Mouse (Mus musculus): ENCODE results near the gene Klra2. TPM values are rescaled to one million over a fixed set of nuclear protein-coding genes. Genes with fewer than 3 reads are reported as not detected.

The Klra2 gene
- polyA plus RNA-seq, 1 experiment: 0.13 TPM

DNA sequence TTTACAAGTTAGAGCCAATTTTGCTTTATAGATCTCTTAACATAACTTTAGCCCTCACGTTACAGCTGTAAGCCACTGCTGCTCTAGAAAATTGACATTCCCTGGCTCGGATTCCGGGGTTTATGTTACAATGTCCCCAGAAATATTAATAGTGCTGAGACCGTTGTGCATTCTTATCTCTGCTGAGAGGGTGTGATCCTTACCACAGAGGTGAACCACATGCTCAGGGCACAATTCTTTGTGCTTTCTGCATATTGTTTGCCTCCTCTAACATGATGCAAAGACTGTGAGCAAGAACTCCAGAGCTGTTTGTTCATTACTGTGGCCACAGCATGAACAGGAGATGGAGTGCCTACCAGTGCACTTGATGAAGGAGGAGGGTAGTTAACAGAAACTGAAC is 29.5 kb upstream of the Klra2 start:
- DNase-seq: no peak
- H3K27me3 ChIP-seq (ENCODE audit: control insufficient read depth, insufficient read depth, low read length): no peaks in the 10 kb centered on the region
- no peaks in the 10 kb centered on the region for H3K4me1 ChIP-seq (replicated peaks; ENCODE audit: control insufficient read depth, insufficient read depth, low read length)
- WGBS: 76% methylated on average over 4 of the region's 4 CpGs
- no peak overlapping the region for H3K4me3 ChIP-seq (ENCODE audit: control insufficient read depth, insufficient read depth, low read length)
- no peak for TF ChIP-seq CTCF (IDR thresholded peaks at IDR 0.05; ENCODE audit: borderline replicate concordance, control insufficient read depth, extremely low read depth, insufficient read depth, low read length, poor library complexity)
- no peak for TF ChIP-seq POLR2A (IDR thresholded peaks at IDR 0.05; ENCODE audit: control insufficient read depth, extremely low read depth, insufficient read depth, low read length, poor library complexity)
- H3K27ac ChIP-seq (ENCODE audit: control insufficient read depth, insufficient read depth, low read length): no peak overlapping the region
- H3K36me3 ChIP-seq (ENCODE audit: control insufficient read depth, insufficient read depth, low read length): no peaks in the 10 kb centered on the region

DNA sequence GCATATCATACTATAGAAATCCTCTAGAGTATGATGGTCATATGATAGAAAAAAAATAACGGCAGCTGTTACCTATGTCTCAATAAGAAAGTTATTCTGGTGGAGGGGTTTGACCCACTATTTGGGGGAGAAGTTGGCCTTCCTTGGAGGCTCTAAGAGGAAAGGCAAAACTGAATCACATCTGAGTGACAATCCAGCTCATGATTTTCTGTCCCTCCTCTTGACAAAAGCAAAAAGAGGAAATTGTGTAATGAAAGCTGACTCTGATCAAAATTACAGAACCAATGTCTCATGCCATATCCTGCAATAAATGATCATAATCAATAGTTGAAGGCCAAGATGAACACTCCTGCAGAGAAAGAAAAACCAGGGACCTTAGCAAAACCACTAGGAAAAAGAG is 25.1 kb upstream of the Klra2 start:
- WGBS: 91% methylated on average over 1 of the region's 1 CpGs
- Histone ChIP-seq H3K27ac (ENCODE audit: control insufficient read depth, insufficient read depth, low read length) (no peak overlapping the region), H3K4me3 (ENCODE audit: control insufficient read depth, insufficient read depth, low read length) (no peak overlapping the region), H3K4me1 (replicated peaks; ENCODE audit: control insufficient read depth, insufficient read depth, low read length) (no peaks in the 10 kb centered on the region), H3K36me3 (ENCODE audit: control insufficient read depth, insufficient read depth, low read length) (no peaks in the 10 kb centered on the region), H3K27me3 (ENCODE audit: control insufficient read depth, insufficient read depth, low read length) (no peaks in the 10 kb centered on the region)
- DNase-seq: no peak
- TF ChIP-seq CTCF (IDR thresholded peaks at IDR 0.05; ENCODE audit: borderline replicate concordance, control insufficient read depth, extremely low read depth, insufficient read depth, low read length, poor library complexity) (no peak), POLR2A (IDR thresholded peaks at IDR 0.05; ENCODE audit: control insufficient read depth, extremely low read depth, insufficient read depth, low read length, poor library complexity) (no peak)

- no peaks in the 10 kb centered on the region for H3K4me1 ChIP-seq (replicated peaks; ENCODE audit: control insufficient read depth, insufficient read depth, low read length)
- no peaks in the 10 kb centered on the region for H3K36me3 ChIP-seq (ENCODE audit: control insufficient read depth, insufficient read depth, low read length)
- no peak for DNase-seq
- H3K4me3 ChIP-seq (ENCODE audit: control insufficient read depth, insufficient read depth, low read length): no peak overlapping the region
- TF ChIP-seq POLR2A (IDR thresholded peaks at IDR 0.05; ENCODE audit: control insufficient read depth, extremely low read depth, insufficient read depth, low read length, poor library complexity): no peak
- TF ChIP-seq CTCF (IDR thresholded peaks at IDR 0.05; ENCODE audit: borderline replicate concordance, control insufficient read depth, extremely low read depth, insufficient read depth, low read length, poor library complexity): no peak
- H3K27ac ChIP-seq (ENCODE audit: control insufficient read depth, insufficient read depth, low read length): no peak overlapping the region
- no peaks in the 10 kb centered on the region for H3K27me3 ChIP-seq (ENCODE audit: control insufficient read depth, insufficient read depth, low read length)
- 64% methylated on average over 1 of the region's 1 CpGs for WGBS
These were observed 23.1 kb upstream of the Klra2 start for GRCm38 (mm10) chr6:131270312-131270711.

DNA sequence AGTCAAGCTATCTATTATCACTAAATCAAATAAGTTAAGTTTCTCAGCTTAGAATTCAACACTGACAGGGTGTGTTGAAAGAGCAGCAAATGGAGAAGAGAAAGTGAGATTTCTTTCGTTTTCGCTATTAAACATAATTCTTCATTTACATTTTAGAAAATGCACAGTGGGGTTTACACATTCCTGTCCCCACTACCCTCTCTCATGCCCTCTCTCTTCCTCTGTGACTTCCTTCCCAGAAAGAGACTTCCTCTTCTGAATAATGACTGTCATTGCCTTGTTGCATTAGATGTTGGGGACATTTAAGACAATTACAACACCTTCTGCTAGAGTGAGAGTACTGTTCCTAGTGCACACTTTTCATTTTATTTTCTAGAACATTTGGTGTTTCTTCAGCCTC is 22.4 kb upstream of the Klra2 start:
- no peak for DNase-seq
- WGBS: 80% methylated on average over 2 of the region's 2 CpGs
- no peak overlapping the region for H3K27ac ChIP-seq (ENCODE audit: control insufficient read depth, insufficient read depth, low read length)
- no peaks in the 10 kb centered on the region for H3K36me3 ChIP-seq (ENCODE audit: control insufficient read depth, insufficient read depth, low read length)
- no peaks in the 10 kb centered on the region for H3K4me1 ChIP-seq (replicated peaks; ENCODE audit: control insufficient read depth, insufficient read depth, low read length)
- no peaks in the 10 kb centered on the region for H3K27me3 ChIP-seq (ENCODE audit: control insufficient read depth, insufficient read depth, low read length)
- no peak overlapping the region for H3K4me3 ChIP-seq (ENCODE audit: control insufficient read depth, insufficient read depth, low read length)
- TF ChIP-seq POLR2A (IDR thresholded peaks at IDR 0.05; ENCODE audit: control insufficient read depth, extremely low read depth, insufficient read depth, low read length, poor library complexity) (no peak), CTCF (IDR thresholded peaks at IDR 0.05; ENCODE audit: borderline replicate concordance, control insufficient read depth, extremely low read depth, insufficient read depth, low read length, poor library complexity) (no peak)

- WGBS: 88% methylated on average over 5 of the region's 5 CpGs
- Histone ChIP-seq H3K4me1 (replicated peaks; ENCODE audit: control insufficient read depth, insufficient read depth, low read length) (no peaks in the 10 kb centered on the region), H3K4me3 (ENCODE audit: control insufficient read depth, insufficient read depth, low read length) (no peak overlapping the region), H3K27me3 (ENCODE audit: control insufficient read depth, insufficient read depth, low read length) (no peaks in the 10 kb centered on the region), H3K27ac (ENCODE audit: control insufficient read depth, insufficient read depth, low read length) (no peak overlapping the region), H3K36me3 (ENCODE audit: control insufficient read depth, insufficient read depth, low read length) (no peaks in the 10 kb centered on the region)
- TF ChIP-seq POLR2A (IDR thresholded peaks at IDR 0.05; ENCODE audit: control insufficient read depth, extremely low read depth, insufficient read depth, low read length, poor library complexity): no peak
- no peak for TF ChIP-seq CTCF (IDR thresholded peaks at IDR 0.05; ENCODE audit: borderline replicate concordance, control insufficient read depth, extremely low read depth, insufficient read depth, low read length, poor library complexity)
- no peak for DNase-seq
These were observed 17.0 kb upstream of the Klra2 start for GRCm38 (mm10) chr6:131264175-131264574.

GRCm38 (mm10) chr6:131262778-131263177 is 15.6 kb upstream of the Klra2 start:
- TF ChIP-seq POLR2A (IDR thresholded peaks at IDR 0.05; ENCODE audit: control insufficient read depth, extremely low read depth, insufficient read depth, low read length, poor library complexity): no peak
- no peak for TF ChIP-seq CTCF (IDR thresholded peaks at IDR 0.05; ENCODE audit: borderline replicate concordance, control insufficient read depth, extremely low read depth, insufficient read depth, low read length, poor library complexity)
- WGBS: 72% methylated on average over 3 of the region's 3 CpGs
- Histone ChIP-seq H3K4me1 (replicated peaks; ENCODE audit: control insufficient read depth, insufficient read depth, low read length) (no peaks in the 10 kb centered on the region), H3K36me3 (ENCODE audit: control insufficient read depth, insufficient read depth, low read length) (no peaks in the 10 kb centered on the region), H3K27ac (ENCODE audit: control insufficient read depth, insufficient read depth, low read length) (no peak overlapping the region), H3K27me3 (ENCODE audit: control insufficient read depth, insufficient read depth, low read length) (no peaks in the 10 kb centered on the region), H3K4me3 (ENCODE audit: control insufficient read depth, insufficient read depth, low read length) (no peak overlapping the region)
- DNase-seq: no peak

- WGBS: 48% methylated on average over 3 of the region's 3 CpGs
These were observed 14.8 kb upstream of the Klra2 start for GRCm38 (mm10) chr6:131262009-131262408.

More at GRCm38 (mm10) chr6:131262009-131262408, 14.8 kb upstream of the Klra2 start:
- TF ChIP-seq POLR2A (IDR thresholded peaks at IDR 0.05; ENCODE audit: control insufficient read depth, extremely low read depth, insufficient read depth, low read length, poor library complexity) (no peak), CTCF (IDR thresholded peaks at IDR 0.05; ENCODE audit: borderline replicate concordance, control insufficient read depth, extremely low read depth, insufficient read depth, low read length, poor library complexity) (no peak)
- no peaks in the 10 kb centered on the region for H3K4me1 ChIP-seq (replicated peaks; ENCODE audit: control insufficient read depth, insufficient read depth, low read length)
- no peak overlapping the region for H3K4me3 ChIP-seq (ENCODE audit: control insufficient read depth, insufficient read depth, low read length)
- no peaks in the 10 kb centered on the region for H3K36me3 ChIP-seq (ENCODE audit: control insufficient read depth, insufficient read depth, low read length)
- no peak for DNase-seq
- H3K27me3 ChIP-seq (ENCODE audit: control insufficient read depth, insufficient read depth, low read length): no peaks in the 10 kb centered on the region
- H3K27ac ChIP-seq (ENCODE audit: control insufficient read depth, insufficient read depth, low read length): no peak overlapping the region

All from thymus, adult 2 months (tissue).